Mouse (Mus musculus) embryo, embryonic 10.5 days (tissue): ENCODE data around the gene R3hcc1l.

Experiments
- DNase-seq: peaks from one replicate; pipeline ENCODE4 v3.0.0-alpha.2; 2015; ENCODE audit warnings: low spot score

Gene R3hcc1l

DNA sequence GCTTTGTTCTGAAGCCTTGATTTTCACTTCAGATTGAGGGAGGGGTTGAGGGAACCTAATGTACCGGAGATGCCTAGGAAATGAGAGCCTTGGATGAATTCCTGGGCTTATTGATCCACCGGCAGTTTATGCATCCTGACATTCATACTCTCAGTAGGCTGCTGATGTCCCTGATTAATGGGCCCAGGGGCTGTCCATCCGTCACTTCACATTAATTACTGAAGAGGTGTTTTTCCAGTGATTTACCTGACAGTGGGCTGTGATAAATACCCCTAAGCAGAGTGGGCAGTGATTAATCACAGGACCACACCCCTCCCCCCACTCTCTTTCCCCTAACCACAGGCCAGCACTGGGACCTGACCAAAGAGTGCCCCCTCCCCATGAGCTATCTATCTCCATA is 22.1 kb downstream of the R3hcc1l start:
- peak; percentile 12 for DNase-seq

DNA sequence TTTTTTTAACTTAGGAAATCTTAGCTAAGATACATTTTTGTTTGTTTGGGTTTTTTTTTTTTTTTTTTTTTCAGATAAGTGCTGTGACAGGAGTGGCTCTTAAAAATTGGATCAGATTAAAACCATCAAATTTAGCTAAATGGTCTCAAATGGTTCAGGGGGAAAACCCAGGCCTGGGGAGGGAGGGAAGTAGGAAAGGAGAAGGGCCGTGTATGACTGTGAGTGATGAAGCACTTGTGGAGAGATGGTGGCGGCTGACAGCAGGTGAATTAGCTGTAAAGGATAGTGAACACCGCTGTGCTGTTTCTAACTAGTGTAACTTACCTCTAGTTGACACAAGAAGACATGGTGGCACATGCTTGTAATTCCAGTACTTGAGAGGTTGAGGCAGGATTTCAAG is 40.1 kb downstream of the R3hcc1l start:
- DNase-seq = no peak

DNA sequence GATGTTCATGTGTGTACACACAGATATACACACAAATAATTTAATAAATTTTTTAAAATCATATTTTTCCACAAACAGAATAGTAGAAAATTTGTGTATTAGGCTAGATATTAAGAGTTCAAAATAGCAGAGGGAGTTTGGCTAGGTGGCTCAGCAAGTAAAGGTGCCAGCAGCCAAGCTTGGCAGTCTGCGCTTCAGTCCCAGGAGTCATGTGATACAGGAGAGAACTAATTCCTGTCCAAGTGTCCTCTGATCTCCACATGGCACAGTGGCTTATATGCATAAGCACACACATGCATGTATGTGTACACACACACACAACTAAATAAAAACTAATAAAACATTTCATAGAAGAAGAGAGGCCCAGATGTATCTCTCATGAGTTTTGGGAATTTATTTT is 43.4 kb downstream of the R3hcc1l start:
- DNase-seq = no peak

DNA sequence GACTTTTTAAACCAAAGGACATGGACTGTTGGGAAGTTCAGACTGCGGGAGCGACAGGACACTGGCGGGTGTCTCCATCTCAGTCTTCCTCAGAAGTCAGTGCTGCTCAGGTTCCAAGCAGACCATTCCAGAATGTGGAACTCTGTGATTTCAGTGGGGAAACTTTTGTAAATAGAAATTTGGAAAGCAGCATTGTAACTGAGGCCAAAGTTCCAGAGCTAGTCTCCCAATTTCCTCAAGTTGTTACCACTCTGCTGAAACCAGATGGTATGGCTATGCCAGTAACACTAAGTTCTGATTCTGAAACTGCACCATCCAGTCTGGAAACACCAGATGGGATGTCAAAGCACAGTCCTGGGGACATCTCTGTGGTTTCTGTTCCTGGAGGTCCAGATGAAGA is 44.4 kb downstream of the R3hcc1l start:
- DNase-seq = no peak

DNA sequence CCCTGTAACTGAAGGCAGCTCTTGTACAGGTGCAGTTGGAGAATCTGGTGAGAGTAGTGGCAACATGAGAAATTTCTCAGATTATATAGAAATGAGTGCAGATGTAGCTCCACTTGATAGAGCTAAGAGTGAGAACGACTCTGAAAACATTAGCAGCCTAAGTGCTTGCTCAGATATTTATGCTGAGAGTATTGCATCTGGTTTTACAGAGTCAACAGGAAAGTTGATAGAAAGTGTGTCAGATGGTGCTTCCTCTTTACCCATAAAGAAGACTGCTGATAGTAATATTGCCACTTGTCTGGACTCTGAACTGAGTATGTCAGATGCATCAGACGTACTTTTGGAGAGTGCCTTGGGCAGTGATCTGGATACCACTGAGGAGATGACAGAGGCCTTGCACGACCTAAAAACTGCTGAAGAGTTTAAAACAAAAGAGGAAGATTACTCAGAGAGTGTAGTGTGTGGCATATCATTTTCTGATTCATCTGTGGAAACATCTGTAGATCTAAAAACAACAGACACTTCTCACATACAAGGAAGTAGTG is 45.2 kb downstream of the R3hcc1l start:
- DNase-seq = no peak

DNA sequence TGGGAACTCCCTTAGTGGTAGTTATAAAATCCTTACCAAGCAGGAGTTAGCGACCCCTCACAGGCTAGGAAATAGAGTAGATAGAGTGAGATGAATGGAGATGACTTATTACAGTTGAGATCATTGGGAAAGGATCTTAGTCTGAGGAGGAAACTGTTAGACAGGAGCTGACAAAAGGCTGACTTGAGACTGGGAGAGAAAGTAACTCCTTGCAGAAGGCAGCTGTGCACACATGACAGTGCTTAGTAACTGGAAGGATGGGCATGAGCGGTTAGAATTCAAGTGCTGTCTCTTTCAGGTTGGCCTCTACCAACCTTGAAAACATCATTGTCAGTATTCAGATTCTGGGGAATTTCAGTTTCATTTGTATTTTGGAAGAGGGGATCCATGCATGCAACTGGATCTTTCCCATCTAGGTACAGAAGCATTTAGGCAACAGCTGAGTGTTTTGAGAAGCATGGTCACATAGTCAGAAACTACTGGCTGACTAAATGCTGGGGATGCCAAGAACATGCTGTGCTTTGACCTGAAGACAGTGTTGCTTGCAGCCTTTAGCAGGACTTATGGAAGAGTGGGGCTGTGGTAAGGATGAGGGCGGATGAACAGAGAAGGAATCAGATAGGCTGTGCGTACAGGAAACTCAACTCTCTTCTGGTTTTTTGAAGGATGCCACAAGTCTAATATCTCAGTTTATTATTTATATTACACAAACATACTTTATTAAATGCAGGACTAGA is 47.9 kb downstream of the R3hcc1l start:
- no peak for DNase-seq

DNA sequence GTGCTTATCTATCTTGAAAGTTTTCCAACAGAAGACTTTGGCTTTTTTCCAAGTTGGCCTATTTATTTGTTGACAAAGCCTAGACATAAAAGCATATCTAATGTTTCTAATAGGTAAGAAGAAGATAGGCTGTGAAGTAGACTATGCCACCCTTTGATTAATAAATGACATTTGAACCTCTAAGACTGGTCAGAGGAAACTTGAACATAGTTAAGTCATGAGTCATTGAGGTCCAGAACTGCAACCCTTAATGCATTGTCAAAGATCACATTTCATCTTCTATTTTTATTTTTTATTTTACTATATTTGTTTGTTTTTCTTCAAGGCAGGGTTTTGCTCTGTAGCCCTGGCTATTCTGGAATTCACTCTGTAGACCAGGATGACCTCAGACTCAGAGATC is 48.5 kb downstream of the R3hcc1l start:
- DNase-seq = no peak

DNA sequence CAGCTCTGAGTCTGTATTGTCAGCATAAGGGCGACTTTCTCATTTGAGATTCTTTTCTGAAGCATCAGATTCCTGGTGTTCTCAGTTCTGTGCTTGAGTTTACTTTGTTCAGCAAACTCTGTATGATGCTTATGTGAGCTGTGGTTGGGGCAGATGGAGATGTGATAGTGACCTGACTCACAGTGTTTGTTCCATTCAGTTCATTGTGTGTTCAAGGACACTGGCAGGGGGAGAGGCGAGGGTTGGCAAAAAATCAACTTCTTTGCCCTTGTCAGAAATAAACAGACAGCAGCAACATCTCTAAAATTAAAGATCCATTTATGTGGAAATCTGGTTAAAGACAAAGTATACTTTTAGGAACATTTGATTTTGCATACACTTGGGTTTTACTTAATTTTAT is 50.5 kb downstream of the R3hcc1l start:
- DNase-seq = no peak

DNA sequence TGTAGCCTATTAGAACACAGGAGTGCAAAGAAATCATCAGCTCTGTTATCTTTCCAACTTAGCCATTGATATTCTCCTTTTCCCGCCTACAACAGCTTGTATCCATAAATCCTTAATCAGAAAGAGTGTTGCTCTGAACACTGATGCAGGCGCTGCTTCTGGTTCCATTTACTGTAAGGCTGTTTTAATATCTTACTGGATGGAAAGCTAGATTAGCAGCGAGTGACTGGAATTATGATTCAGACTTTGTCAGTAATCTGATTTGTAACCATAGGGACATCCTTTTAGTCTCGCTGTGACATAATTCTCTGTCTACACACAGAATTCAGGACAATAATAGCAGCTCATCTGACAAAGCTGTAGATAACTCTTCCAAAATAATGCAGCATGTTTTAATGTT is 52.7 kb downstream of the R3hcc1l start:
- no peak for DNase-seq

DNA sequence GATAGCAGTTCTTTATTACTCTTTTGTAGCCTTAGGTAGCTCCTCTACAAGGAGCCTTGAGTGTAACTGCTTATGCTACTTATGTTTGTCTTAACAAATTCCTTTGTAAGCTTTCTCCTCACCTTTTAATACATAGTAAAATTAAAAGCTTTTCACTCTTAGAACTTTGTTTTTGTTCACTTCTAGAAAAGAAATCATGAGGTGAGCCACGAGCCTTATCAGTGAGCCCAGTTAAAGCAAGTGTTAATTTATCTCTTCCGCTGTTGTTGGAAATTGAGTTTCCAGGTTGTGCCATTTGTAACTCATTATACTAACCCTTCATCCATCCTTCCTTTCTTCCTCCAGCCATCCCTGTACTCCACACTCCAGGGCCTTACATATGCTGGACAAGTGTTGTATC is 56.8 kb downstream of the R3hcc1l start:
- no peak for DNase-seq

DNA sequence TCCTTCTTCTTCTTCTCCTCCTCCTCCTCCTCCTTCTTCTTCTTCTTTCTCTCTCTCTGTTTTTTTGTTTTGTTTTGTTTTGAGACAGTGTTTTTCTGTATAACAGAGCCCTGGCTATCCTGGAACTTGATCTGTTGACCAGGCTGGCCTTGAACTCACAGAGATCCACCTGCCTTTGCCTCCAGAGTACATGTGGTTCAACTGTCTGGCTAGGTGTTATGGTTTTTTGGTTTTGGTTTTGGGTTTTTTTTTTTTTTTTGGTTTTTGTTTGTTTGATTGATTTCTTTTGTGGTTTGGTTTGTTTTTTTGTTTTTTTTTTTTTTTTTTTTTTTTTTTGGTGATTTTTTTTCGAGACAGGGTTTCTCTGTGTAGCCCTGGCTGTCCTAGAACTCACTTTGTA is 58.3 kb downstream of the R3hcc1l start:
- no peak for DNase-seq

DNA sequence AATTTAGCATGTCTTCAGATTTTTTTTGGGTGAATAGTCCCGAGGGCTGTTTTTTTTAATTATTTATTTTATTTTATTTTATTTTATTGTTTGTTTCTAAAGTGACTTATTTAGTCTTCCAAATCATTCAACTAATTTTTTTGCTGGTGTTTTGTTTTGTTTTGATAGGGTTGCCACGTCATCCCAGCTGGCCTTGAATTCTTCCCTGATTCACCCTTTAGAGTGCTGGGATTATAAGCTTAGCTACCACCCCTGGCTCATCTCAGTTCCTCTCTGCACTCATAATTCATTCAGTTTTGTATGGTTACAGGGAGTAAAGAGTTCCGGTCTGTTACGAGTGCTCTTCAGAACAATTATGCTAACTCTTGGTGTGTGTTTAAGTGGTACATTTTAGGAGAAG is 60.1 kb downstream of the R3hcc1l start:
- DNase-seq = no peak

DNA sequence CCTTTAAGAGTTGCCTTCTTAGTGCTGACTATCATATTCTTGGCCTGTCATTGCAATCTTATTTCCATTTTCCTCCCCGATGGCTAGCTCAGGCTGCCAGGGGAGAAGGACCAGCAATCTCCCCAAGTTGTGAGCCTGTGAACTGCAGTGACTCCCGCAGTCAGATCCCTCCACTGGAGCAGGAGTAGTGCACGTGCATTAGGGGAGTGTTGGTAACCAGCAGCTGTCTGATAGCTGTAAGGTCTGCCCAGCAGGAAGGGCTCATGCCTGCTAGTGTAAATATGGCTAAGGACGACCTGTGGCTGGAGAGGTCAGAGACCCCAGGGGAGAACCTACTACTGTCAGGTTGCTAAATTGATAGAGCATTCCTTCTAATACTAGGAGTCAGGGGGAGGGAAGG is 62.1 kb downstream of the R3hcc1l start:
- DNase-seq = peak; percentile 24

DNA sequence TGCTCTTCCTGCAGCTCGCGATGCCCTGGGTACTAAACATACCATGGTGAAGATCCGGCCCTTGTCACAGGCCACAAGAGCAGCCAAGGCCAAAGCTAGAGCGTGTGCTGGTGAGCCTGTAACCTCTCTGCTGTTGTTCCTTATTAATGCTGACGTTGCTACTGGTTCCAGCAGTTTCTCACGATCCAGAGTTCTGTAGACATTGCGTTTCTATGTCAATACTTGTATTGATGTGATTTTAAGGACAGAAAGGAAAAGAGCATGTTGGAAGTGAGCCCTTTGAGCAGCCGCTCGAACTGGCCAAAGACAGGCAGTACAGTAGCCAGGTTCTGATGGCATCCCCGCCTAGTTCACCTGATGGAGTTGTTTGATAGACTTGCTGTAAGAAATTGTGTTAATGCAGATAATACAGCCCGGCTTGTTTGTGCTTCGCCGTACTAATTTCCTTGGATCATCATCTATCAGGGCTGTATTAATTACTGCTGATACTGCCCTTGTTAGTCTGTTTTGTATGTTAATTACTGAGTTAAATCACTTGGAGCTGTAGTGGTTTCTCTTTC is 64.3 kb downstream of the R3hcc1l start:
- no peak for DNase-seq

DNA sequence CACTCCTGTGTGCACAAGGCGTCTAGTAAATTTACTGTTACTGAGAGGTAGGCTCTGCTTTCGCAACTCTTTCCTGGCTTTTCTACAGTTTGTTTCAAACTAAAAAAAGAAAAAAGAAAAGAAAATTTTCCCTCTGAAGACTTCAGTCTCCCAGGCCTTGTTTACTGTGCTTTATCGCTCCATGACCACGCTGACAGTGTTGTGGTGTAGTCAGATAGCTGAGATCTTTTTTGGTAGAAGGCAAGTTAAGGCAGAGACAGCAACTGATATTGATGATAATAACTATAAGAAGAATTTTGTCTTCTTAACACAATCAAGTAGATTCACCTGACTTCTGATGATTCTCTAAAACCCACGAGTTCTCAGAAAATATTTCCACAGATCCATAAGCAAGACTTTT is 65.1 kb downstream of the R3hcc1l start:
- no peak for DNase-seq

DNA sequence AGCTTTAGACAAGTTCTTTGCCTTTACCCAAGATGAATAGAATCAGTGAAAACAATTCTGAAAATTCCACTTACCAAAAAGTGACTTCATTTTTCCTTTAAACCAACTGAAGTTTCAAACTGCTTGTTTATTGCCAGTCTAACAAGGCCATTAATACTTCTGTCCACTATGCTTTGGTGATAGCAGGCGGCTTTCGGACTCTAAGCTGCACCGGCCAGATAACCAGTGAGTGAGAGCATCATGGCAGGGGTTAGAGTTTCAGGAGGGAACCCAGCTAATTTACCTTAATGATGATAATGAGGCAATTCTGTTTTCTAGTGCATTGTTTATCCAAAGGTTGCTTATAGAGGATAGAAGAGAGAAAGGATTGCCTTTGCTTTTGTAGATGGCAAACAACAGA is 65.6 kb downstream of the R3hcc1l start:
- DNase-seq = no peak

DNA sequence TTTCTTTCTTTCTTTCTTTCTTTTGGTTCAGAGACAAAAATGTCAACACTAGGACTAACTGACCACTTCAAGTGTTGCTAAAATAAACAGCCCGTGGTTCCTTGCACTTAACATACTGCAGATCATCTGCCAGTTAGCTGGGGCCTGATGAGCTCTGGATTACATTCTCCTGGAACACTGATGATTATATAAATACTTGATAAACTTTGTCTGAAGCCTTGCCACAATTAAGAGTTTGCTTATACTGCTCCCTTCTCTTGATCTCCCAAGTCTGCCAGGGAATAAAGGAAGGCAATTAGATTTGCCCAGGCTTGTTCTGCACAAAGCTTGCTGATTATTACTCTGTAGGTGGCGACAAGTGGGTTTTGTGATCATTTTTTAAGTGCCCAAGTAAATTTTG is 69.1 kb downstream of the R3hcc1l start:
- no peak for DNase-seq

DNA sequence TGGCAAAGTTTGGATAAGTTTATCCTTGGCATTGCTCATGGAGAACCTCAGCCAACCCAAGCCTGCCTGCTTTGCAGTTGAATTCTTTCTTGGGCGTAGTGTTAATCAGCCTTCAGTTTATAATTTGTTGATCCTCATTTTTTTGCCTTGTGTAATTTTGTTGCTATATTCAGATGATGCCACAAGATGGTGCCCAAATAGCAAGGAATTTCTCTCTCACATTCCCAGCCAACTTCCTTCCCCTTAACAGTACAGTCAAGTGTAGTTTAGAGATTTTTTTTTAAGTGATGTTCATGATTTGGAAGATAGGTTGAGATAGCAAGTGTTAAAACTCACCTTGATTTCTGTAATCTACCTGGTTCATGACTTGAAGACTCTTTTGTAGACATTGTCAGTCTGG is 70.7 kb downstream of the R3hcc1l start:
- peak; percentile 35 for DNase-seq

DNA sequence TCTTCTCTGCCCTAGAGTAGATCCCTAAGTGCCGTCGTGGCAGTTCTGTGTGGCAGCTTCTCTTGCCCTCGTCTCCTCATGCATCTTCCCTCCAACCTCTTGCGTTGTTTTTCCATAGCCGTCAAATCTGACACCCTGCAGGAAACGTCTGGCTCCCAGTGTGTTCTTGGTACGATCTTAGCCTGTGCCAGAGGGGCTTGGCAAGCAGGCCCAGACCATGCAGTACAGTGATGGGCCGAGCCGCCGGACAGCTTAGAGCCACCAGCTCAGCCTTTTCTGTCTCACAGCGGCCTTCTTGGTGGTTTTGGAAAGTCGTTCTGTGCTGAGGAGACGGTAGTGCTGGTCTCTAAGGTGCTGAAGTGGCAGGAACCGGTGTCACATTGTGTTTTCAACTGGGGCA is 73.0 kb downstream of the R3hcc1l start:
- DNase-seq = no peak

DNA sequence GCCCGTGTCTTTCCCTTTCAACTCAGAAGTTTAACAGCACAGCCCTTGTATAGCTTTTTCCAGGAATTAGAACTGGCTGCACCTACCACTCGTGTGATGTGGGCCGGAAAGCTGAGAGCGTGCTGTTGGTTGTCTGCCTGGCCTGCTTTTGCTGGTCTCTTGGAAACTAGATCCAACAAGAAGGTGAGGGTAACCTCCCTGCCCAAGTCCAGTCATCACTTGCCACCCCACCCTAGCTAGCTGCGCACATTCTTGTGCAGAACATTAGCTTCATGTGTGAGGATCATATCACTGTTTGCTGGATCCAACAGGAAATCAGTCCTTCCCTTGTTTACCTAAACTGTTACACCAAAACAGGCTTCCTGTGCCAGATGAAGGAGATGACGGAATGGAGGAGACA is 74.9 kb downstream of the R3hcc1l start:
- DNase-seq = no peak

DNA sequence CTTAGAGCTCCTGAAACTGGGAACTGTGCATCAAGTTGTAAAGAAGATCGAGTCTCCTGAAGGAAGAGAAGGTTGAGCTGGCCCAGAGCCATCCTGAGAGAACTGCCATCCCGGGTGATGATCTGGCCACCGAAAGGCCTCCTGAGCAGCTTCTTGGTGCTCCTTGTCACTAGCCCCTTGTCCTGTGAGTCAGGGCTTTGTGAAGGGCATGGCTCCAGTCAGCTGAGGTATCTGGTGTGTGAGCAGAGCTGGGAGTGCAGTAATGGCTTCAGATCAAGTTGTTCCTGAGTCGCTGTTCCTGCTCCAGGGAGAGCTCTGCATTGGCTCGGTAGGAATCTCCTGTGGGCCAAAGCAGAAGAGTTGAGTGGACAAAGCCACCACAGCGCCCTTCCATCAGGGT is 76.5 kb downstream of the R3hcc1l start:
- no peak for DNase-seq

DNA sequence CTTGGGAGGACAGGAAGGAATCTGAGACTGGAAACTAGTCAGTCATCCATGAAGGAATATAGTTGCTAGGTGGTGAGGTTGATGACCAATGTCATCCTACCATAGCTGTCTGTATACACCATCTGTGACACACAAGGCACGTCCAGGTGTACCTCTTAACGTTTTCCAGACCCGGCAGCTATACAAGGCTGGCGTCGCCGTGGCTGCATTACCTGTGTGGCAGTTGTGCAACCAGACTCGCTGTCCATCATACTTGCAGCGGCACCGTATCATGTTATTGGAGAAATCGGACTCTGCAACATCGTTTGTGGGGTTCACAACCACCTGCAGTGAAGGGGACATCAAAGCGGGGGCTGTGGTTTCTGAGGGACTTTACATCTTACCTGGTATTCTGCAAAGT is 78.7 kb downstream of the R3hcc1l start:
- no peak for DNase-seq

DNA sequence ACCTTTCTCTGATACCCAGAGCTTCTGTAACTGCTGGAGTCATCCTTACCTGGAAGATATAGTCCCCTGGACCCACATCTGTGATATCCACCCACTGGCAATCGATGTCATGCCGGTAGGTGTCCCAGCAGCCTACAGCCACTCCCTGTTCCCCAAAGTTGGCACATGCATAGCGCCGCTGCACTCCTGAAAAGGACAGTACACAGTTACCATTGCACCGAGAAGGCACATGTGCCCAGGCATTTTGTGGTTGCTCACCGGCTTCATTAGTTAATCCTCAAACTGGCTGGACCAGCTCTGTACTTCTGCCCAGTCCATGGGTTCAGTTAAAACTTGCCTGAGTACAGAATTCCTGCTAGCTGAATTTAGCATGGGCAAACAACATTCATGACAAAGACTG is 79.3 kb downstream of the R3hcc1l start:
- no peak for DNase-seq

DNA sequence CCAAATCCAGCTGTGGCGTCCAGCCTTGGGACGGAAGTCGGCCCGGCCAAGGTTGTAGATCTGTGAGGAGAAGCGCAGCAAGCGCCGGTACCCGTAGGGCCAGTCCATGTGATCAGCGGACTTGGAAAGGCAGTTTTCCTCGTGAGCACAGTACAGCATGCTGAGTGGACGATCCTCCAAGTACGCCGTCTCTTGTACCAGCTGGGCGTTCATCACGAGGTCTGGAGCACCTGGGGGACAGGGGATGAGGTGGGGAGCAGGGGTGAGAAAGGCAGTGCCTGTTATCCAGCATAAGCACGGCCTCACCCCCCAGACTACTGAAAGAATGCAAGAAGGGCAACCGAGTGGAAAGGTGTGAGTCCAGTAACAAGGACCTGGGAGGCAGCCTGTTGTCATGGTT is 81.3 kb downstream of the R3hcc1l start:
- no peak for DNase-seq
